Mouse (Mus musculus) adrenal gland, postnatal 36 days (tissue): ENCODE data around the gene Jakmip3. TPM values are rescaled to one million over a fixed set of nuclear protein-coding genes. Genes with fewer than 3 reads are reported as not detected.

Experiments
- DNase-seq, 2 experiments: peaks; one replicate each; pipeline ENCODE4 v3.0.0; 2021; ENCODE audit warnings: mixed read lengths in 1 of 2
- total RNA-seq, 2 experiments: library from RNA; stranded (reverse); gene quantifications; 2 replicates each; pipeline ENCODE4 v1.2.3; 2021

Jakmip3 gene
- total RNA-seq, 2 experiments from 2014 or later = 2.8 to 6.7 TPM

DNA sequence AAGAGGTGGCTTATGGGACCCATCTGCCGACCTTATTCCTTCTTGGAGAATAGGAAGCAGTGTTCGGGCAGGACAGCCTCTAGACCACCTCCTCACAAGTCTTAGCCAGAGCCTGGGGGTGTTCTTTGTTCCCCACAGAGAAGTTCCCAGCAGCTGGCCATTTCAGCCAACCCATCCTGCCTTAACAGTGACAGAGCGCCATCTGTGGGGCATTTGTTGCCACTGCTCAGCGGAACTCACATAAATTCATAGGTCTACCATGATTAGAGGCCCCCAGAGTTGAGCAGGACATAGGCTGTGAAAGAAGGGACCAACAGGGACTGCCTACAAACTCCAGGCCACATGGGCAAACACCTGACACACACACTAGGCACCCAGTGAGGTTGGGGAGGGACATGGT is 122.9 kb downstream of the Jakmip3 start:
- DNase-seq = peak in 1 of 2 experiments; percentile 17

DNA sequence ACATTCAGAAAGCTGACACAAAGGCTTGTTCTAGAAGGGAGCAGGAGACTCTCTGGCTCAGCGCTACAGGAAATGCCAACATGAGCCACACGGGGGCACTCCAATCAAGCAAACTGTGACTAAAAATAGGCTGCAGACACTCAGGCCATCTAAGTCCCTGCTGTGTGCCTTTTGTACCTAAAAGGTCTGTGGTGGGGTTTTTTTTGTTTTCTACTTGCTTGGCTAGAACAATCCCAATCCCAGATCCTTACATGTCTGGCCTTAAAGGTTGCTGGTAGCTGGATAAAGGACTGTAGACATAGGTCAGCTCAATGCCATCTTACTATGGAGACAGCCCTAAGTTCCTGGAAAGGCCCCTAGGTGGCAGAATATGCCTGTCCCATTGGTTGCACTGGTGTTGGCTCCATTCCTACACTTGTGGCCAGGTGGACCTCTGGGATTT is 127.7 kb downstream of the Jakmip3 start:
- DNase-seq = peak; percentile 70 to 78

GRCm38 (mm10) chr7:139074189-139074588 is 133.7 kb downstream of the Jakmip3 start:
- no peak for DNase-seq

- no peak for DNase-seq
Measured at GRCm38 (mm10) chr7:139075054-139075794, 134.7 kb downstream of the Jakmip3 start.

- DNase-seq = no peak
Measured at GRCm38 (mm10) chr7:139077283-139077682, 136.8 kb downstream of the Jakmip3 start.

GRCm38 (mm10) chr7:139078181-139078580 is 137.7 kb downstream of the Jakmip3 start:
- no peak for DNase-seq

GRCm38 (mm10) chr7:139079141-139079540 is 138.6 kb downstream of the Jakmip3 start:
- no peak for DNase-seq

GRCm38 (mm10) chr7:139080714-139081113 is 140.2 kb downstream of the Jakmip3 start:
- no peak for DNase-seq

- DNase-seq = no peak
Measured at GRCm38 (mm10) chr7:139081158-139081557, 140.6 kb downstream of the Jakmip3 start.

GRCm38 (mm10) chr7:139082281-139082680 is 141.8 kb downstream of the Jakmip3 start:
- DNase-seq = no peak

DNA sequence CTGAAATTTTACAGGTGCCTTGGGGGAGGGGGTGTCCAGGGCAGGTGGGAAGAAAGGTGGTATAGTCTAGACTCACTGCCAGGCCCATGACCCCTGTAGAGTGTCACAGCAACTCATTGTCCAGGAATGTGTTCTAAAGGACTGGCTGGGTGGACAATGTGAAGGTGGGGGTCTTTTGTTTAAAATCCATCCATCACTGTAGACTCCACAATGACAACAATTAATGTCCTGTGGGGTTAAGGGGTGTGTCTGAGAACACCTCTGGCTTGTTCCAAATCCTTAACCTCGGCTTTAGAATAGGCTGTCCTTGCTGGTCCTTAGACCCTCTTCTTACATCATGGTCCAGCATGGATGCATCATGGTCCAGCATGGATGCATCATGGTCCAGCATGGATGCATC is 143.8 kb downstream of the Jakmip3 start:
- DNase-seq = no peak

- peak; percentile 72 to 84 for DNase-seq
Measured at GRCm38 (mm10) chr7:139085629-139086194, 145.2 kb downstream of the Jakmip3 start, which contains the start of gene Dpysl4. Gene Dpysl4 (plus strand): TSS chr7:139086001.

DNA sequence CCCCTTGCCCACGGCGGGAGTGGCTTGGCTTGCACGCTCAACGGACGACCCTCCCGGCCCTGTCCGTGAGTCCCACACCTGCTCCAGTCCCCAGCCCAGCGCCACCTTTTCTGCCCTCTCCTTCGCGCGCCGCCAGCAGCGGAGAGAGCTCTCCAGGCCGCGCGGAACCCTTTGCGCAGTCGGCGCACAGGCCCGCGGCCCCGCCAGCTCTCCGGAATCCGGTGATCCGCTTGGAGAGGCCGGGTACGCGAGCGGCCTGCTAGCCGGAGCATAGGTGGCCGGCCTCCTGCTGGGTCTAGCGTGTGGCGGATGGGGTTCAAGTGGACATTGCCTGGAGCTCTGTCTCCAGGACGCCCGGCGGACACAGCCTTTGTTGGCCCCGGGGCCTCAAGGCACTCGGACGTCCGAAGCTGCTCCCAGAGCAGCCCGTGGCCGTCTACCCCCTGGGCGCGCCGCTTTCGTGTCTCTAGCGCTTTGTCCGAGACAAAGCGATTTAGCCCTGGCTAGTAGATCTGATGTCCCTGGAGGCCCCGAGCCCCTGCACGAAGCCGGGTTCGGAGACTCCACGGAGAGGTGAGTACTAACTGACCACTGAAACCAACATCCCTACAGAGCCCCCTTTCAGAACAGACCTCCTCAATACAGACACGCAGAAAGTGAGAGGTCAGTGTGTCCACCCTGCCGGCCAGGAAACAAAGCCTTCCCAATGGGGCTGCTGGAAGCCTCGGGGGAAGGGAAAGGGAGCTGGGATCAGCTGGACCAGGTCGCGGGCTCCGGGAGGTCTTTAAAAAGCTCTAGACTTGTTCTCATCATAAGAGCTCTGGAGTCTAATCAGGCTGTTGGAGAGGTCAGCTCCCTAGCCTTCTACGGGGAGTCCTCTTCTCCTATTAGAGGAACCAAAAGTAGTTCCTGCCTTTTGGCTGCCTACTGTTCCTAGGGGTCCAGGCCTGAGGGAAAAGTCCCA is 145.9 kb downstream of the Jakmip3 start:
- peak; percentile 33 to 48 for DNase-seq

DNA sequence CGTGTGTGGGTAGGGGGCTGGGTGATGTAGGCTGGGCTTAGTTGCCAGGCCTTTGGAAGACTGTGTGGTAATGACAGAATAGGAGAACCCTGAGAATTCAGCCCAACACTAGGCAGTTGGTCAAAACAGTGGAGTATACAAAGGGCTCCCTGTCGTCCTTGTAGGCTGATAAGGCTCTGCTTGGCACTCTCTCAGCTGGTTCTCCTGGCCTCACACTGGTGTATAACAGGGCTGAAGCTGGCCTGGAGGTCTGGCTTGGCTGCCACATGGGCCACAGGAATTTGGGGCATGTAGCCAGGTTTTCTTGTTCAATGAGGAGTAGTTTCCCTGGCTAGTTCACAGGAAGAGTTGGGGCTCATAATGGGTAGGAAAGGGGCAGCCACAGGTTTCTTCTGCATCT is 147.3 kb downstream of the Jakmip3 start:
- DNase-seq = peak in 1 of 2 experiments; percentile 21

DNA sequence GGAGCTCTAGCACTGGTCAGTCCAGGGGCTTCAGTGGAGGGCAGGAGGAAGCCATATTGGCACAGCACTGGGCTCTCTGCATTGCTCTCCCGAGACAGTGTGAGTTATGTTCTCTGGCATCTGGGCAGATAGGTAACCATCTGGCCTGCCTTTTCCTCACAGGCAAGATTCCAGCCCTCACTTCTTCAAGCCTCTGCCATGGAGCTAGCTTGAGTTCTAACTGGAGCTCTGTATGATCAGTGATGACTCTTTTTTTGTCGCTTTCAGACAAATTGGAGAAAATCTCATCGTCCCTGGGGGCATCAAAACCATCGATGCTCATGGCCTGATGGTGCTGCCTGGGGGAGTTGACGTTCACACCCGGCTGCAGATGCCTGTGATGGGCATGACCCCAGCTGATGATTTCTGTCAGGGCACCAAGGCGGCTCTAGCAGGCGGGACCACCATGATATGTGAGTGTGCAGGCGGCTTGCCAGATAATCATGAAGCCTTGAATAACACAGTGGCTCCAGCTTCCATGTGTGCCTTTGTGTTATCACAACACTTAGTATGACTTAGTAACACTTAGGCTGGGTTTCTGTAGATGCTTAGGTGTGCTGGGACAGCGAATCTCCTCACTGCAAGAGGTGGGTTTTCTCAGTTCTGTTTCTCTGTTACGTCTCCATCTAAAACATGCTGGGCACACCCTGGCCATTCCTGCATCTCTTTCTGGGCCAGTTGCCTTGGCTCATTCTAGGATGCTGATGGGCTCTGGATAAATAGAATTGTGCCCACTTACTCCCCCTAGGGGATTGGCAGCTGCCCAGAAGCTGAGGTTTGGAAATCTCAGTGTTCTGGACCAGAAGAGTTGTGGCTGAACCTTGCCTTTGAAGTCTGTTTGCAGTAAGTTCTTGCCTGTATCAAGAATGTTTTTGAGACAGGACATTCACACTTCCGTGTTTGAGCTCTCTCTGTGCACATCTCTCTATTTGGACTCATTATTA is 149.7 kb downstream of the Jakmip3 start:
- DNase-seq = no peak

- no peak for DNase-seq
Measured at GRCm38 (mm10) chr7:139091681-139092080, 151.2 kb downstream of the Jakmip3 start.

DNA sequence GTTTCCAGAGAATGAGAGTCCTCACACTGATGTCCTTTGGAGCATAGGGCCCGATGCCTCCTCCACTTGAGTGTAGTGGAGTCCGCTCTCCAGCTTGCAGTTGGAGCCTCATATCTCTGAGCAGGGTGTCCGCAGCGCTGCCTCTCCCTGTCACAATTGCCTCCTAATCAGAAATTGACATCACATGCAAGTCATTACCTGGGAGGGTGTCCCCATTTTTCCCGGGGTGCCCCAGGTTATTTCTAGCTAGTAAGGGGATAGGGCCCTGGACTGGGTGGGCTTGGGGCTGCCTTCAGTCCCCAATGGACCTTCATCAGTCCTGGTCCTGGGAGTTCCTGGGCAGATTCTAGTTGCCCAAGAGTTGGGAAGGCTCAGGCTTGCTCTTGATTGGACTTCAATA is 152.1 kb downstream of the Jakmip3 start:
- no peak for DNase-seq

- no peak for DNase-seq
Measured at GRCm38 (mm10) chr7:139093124-139093523, 152.6 kb downstream of the Jakmip3 start.

GRCm38 (mm10) chr7:139093781-139094180 is 153.3 kb downstream of the Jakmip3 start:
- no peak for DNase-seq

GRCm38 (mm10) chr7:139094761-139095160 is 154.2 kb downstream of the Jakmip3 start:
- DNase-seq = no peak

DNA sequence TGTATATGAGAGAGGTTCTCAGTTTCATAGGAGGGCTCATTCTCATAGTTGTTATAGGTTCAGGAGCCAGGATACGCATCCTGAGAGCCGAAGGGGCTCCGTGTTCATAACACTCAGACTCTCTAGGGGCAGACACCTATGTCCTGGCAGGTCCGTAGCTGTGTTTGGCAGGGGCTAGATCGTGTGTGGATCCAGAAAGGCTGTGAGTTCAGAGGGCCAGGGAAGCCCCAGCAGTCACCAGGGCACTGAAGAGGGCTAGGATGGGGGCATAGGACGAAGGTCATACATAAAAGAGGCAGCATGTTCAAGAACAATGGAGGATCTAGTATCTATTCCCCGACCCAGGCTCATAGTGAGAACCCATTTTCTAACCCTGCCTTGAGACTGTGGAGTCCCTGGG is 154.8 kb downstream of the Jakmip3 start:
- no peak for DNase-seq
